Comparison of ENCODE assay signal across 23 mouse cellular contexts in the genomic region with DNA sequence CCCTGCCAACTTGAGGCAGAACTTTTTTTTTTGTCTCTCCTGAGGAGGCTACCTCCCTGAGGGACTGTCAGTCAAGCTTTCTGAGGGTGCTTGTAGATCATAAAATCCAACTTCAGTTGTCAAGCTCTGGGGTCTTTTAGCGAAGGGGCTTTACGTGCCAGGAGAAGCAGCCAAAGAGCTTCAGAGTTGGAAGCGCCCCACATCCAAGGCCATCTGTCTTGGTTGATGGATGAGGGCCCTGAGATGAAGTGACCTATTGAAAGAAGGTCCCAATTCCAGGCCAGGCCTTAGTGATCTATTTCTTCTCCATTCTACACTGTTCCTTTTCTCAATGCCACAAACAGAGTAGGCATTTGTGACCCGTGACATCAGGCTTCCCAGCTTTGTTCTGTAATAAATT.
DNase-seq lines count a peak whose midpoint lies in the region; TF ChIP-seq lines count a peak whose summit lies in the region.
"Had no signal": no experiment of that assay in that cellular context is flagged by ENCODE, and none has a peak within 500 bp of the region (broad histone marks: within the 10 kb centered on the region; RNA-seq: fewer than 3 reads in every experiment).

No protein-coding gene starts in this region.

- TF ChIP-seq CTCF in layer of hippocampus, adult 2 months (conservative IDR thresholded peaks at IDR 0.05) = no peak

- H3K4me3 ChIP-seq in layer of hippocampus, adult 2 months = no peak overlapping the region
- H3K4me3 ChIP-seq: embryonic facial prominence, embryonic 12.5 days; embryonic facial prominence, embryonic 15.5 days; gastrocnemius, adult 2 months; heart, embryonic 12.5 days; heart, embryonic 15.5 days; hindbrain, embryonic 10.5 days had no signal

- H3K27ac ChIP-seq in layer of hippocampus, adult 2 months = peak overlapping the region; percentile 75
- H3K27ac ChIP-seq: embryonic facial prominence, embryonic 12.5 days; embryonic facial prominence, embryonic 15.5 days; gastrocnemius, adult 2 months; heart, embryonic 15.5 days; hindbrain, embryonic 10.5 days; hindbrain, embryonic 14.5 days; hindbrain, postnatal 0 days had no signal

- peak; percentile 42 to 75 for DNase-seq in adrenal gland, adult (ENCODE audit: inconsistent age in 2 of 2, low spot score in 1 of 2)
- DNase-seq in adrenal gland, postnatal 25 days = no peak
- peak; percentile 76 to 84 for DNase-seq in cerebellum, postnatal 10 days
- no peak for DNase-seq in cerebellum, postnatal 4 days (ENCODE audit: low spot score in 2 of 2)
- DNase-seq in layer of hippocampus, adult 2 months (ENCODE audit: low spot score in 2 of 2) = no peak
- DNase-seq in layer of hippocampus, postnatal 10 days (ENCODE audit: low spot score in 2 of 2) = no peak
- DNase-seq in gastrocnemius, postnatal 10 days = no peak
- DNase-seq: cerebellum, adult 11 months; cerebellum, adult 8-10 months; forebrain, postnatal 0 days; gastrocnemius, adult 2 months; gastrocnemius, postnatal 25 days; heart, adult 18-20 months; heart, postnatal 10 days; heart, postnatal 36 days; kidney, adult 18-20 months had no signal

Comparison
In these comparisons a context has a peak if more than half of its experiments do, and no peak if none do; other contexts are left out.
1. DNase-seq: peak in adrenal gland, adult (2 of 2) and cerebellum, postnatal 10 days (2 of 2); none in adrenal gland, postnatal 25 days (single experiment), cerebellum, postnatal 4 days (0 of 2), layer of hippocampus, adult 2 months (0 of 2), layer of hippocampus, postnatal 10 days (0 of 2) and gastrocnemius, postnatal 10 days (single experiment).